Mouse (Mus musculus) urinary bladder, postnatal 10 days (tissue): Measurements from ENCODE around the gene Arhgef6.

Experiments used
- DNase-seq: peaks from one replicate; pipeline ENCODE4 v3.0.0; 2022; ENCODE audit warnings: low spot score

Arhgef6 gene

GRCm38 (mm10) chrX:57338371-57339211, at the start of gene Arhgef6:
Arhgef6 (minus strand) TSS chrX:57338729.
- no peak for DNase-seq

GRCm38 (mm10) chrX:57380915-57381314, 42.4 kb upstream of the Arhgef6 start:
- no peak for DNase-seq

- DNase-seq = no peak
Observed at GRCm38 (mm10) chrX:57378579-57378978, 40.0 kb upstream of the Arhgef6 start.

GRCm38 (mm10) chrX:57377096-57377495, 38.6 kb upstream of the Arhgef6 start:
- DNase-seq = no peak

- no peak for DNase-seq
Observed at GRCm38 (mm10) chrX:57374029-57374428, 35.5 kb upstream of the Arhgef6 start.

- DNase-seq = no peak
Observed at GRCm38 (mm10) chrX:57373543-57373942, 35.0 kb upstream of the Arhgef6 start.

GRCm38 (mm10) chrX:57372965-57373364, 34.4 kb upstream of the Arhgef6 start:
- DNase-seq = no peak

- no peak for DNase-seq
Observed at GRCm38 (mm10) chrX:57364891-57365569, 26.5 kb upstream of the Arhgef6 start.

GRCm38 (mm10) chrX:57359316-57359715, 20.8 kb upstream of the Arhgef6 start:
- DNase-seq = no peak

- no peak for DNase-seq
Observed at GRCm38 (mm10) chrX:57339220-57339619, 691 bp upstream of the Arhgef6 start.

- no peak for DNase-seq
Observed at GRCm38 (mm10) chrX:57337582-57337981, 947 bp downstream of the Arhgef6 start.

- no peak for DNase-seq
Observed at GRCm38 (mm10) chrX:57336958-57337357, 1.6 kb downstream of the Arhgef6 start.

- DNase-seq = no peak
Observed at GRCm38 (mm10) chrX:57335313-57335712, 3.2 kb downstream of the Arhgef6 start.

- DNase-seq = no peak
Observed at GRCm38 (mm10) chrX:57327668-57328338, 10.7 kb downstream of the Arhgef6 start.

GRCm38 (mm10) chrX:57326487-57327221, 11.9 kb downstream of the Arhgef6 start:
- no peak for DNase-seq

- DNase-seq = no peak
Observed at GRCm38 (mm10) chrX:57325861-57326461, 12.6 kb downstream of the Arhgef6 start.

GRCm38 (mm10) chrX:57324891-57325290, 13.6 kb downstream of the Arhgef6 start:
- DNase-seq = no peak

GRCm38 (mm10) chrX:57312066-57312465, 26.5 kb downstream of the Arhgef6 start:
- DNase-seq = no peak

- no peak for DNase-seq
Observed at GRCm38 (mm10) chrX:57309993-57310392, 28.5 kb downstream of the Arhgef6 start.

- no peak for DNase-seq
Observed at GRCm38 (mm10) chrX:57306747-57307146, 31.8 kb downstream of the Arhgef6 start.

- no peak for DNase-seq
Observed at GRCm38 (mm10) chrX:57304784-57305287, 33.7 kb downstream of the Arhgef6 start.
